Mouse (Mus musculus) heart, embryonic 14.5 days (tissue): ENCODE data around the gene Abcf3. TPM values are rescaled to one million over a fixed set of nuclear protein-coding genes. Genes with fewer than 3 reads are reported as not detected.
A peak's percentile ranks its signal among the peaks of the same experiment; 100 is the strongest.

Experiments
- ATAC-seq: fragments of 200-750 bp; cut with Nextera tagmentation; 2 replicates; pipeline ENCODE4 v1.8.0; 2017; ENCODE audit warnings: low read depth, moderate TSS enrichment; ENCODE audit not compliant: insufficient number of reproducible peaks, insufficient read depth, low FRiP score
- H3K27ac ChIP-seq, 2 experiments: fragments of 200-500 bp in 1 of 2; fragments of 300-500 bp in 1 of 2; sonication (generic) in 1 of 2; replicated peaks in 1 of 2; 2 replicates each; pipeline ENCODE4 v1.5.1; 2012 to 2014; ENCODE audit warnings: low read depth in 2 of 2, low read length in 2 of 2, control low read depth in 1 of 2, mild to moderate bottlenecking in 1 of 2, mixed read lengths in 1 of 2; ENCODE audit not compliant: control insufficient read depth in 1 of 2, insufficient read depth in 1 of 2
- H3K27me3 ChIP-seq: fragments of 300-500 bp; sonication (generic); 2 replicates; pipeline ENCODE4 v1.6.1; 2014; ENCODE audit warnings: mild to moderate bottlenecking, low read length, control low read depth; ENCODE audit not compliant: control insufficient read depth, insufficient read depth
- H3K36me3 ChIP-seq: fragments of 300-500 bp; sonication (generic); 2 replicates; pipeline ENCODE4 v1.6.1; 2014; ENCODE audit warnings: mild to moderate bottlenecking, control low read depth, low read length, mixed read lengths; ENCODE audit not compliant: control insufficient read depth, insufficient read depth
- H3K4me1 ChIP-seq, 2 experiments: fragments of 200-500 bp in 1 of 2; fragments of 300-500 bp in 1 of 2; sonication (generic) in 1 of 2; 2 replicates each; pipeline ENCODE4 v1.6.1; 2012 to 2014; ENCODE audit warnings: low read length in 2 of 2, control low read depth in 1 of 2, mixed read lengths in 1 of 2; ENCODE audit not compliant: control insufficient read depth in 2 of 2, insufficient read depth in 2 of 2
- H3K4me2 ChIP-seq: fragments of 300-500 bp; sonication (generic); 2 replicates; pipeline ENCODE4 v1.6.1; 2014; ENCODE audit warnings: mild to moderate bottlenecking, low read length
- H3K4me3 ChIP-seq, 2 experiments: fragments of 200-500 bp in 1 of 2; fragments of 300-500 bp in 1 of 2; sonication (generic) in 1 of 2; 2 replicates each; pipeline ENCODE4 v1.5.1; 2012 to 2014; ENCODE audit warnings: low read length in 2 of 2, mild to moderate bottlenecking in 2 of 2, control low read depth in 1 of 2, low read depth in 1 of 2, moderate library complexity in 1 of 2; ENCODE audit not compliant: control insufficient read depth in 1 of 2, insufficient read depth in 1 of 2
- H3K9ac ChIP-seq: fragments of 300-500 bp; sonication (generic); 2 replicates; pipeline ENCODE4 v1.6.1; 2014; ENCODE audit warnings: mild to moderate bottlenecking, low read length
- H3K9me3 ChIP-seq: fragments of 300-500 bp; sonication (generic); 2 replicates; pipeline ENCODE4 v1.6.1; 2016; ENCODE audit warnings: low read length, control low read depth; ENCODE audit not compliant: control insufficient read depth
- WGBS: fragments of 180-500 bp; shearing (Covaris S2); extraction: QIAGEN DNeasy Blood & Tissue Kit; methylation state at CpG from one replicate; pipeline ENCODE4 v1.1.7; 2014; 5-methylcytosine and 5-hydroxymethylcytosine counted together
- microRNA counts: library from miRNA; unstranded; fragments of <30 nt; microRNA quantifications from one replicate; lab custom pipeline; 2016
- microRNA-seq: library from miRNA; unstranded; fragments of <30 nt; microRNA quantifications from one replicate; pipeline ENCODE4, GENCODE M21; 2016
- polyA plus RNA-seq: library from polyadenylated mRNA; unstranded; fragments of >200 nt; fragmentation: Nextera tagmentation; extraction: Ambion mirVana; gene quantifications from 2 replicates; pipeline ENCODE4 v1.2.1, GENCODE M21; 2014

The Abcf3 gene
- polyA plus RNA-seq, 1 experiment from 2014 or later: 37.1 TPM

- H3K27me3 ChIP-seq: no peaks in the 10 kb centered on the region
- peaks cover 36% of the 10 kb centered on the region for H3K36me3 ChIP-seq
- H3K9ac ChIP-seq: no peak overlapping the region
- no peak overlapping the region for H3K27ac ChIP-seq
- 53% methylated on average over 9 of the region's 9 CpGs for WGBS
- no peak overlapping the region for H3K4me2 ChIP-seq
- ATAC-seq: no peak
- H3K4me3 ChIP-seq: no peak overlapping the region
- peaks cover 0 to 3% of the 10 kb centered on the region in 2 experiments; a peak in 2 of 4 replicates for H3K4me1 ChIP-seq
- no peaks in the 10 kb centered on the region for H3K9me3 ChIP-seq
Observed at GRCm38 (mm10) chr16:20604705-20605104, 56.3 kb downstream of the Abcf3 start.

DNA sequence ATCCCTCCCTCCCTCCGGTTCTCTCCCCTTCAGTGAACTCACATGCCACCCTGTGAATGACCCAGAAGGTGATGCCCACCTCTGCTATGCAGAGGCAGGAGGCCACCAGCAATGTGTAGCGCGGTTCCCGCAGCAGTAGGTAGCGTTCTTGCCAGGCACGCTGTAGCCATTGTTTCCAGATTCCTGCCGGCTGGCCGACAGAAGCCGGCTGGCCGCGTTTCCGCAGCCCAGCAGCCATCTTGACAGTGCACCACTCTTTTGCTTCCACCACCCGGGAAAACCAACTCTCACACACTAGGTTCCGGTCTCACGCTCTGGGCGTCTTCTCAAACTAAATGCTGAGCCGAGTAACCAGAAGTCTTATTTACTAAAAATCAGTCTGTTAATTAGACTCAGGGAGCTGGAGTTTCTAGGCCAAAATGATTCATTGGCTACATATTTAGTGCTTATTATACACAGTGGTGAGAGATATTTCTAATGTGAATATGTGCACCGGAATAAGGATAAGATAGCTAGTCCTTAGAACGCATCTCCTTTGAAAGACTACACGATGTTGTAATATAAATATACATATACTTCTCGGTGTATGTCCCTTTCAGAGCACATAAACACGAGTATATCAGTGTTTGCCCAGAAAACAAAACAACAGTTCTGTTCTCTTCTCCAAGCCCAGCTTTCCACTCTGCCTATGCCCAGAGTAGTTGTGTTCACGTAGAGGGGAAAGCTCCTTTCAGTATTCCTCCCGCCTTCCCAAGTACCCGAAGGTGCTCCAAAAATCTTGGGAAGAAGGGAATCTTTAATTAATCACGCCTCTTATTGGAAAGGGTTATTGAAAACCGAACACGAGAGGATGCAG, 62.4 kb downstream of the Abcf3 start:
- peak; percentile 31; the same call in 1 of the 2 replicates for ATAC-seq

More for the DNA sequence above, 62.4 kb downstream of the Abcf3 start:
- Histone ChIP-seq H3K9me3 (no peaks in the 10 kb centered on the region), H3K4me1 (peaks cover 0 to 14% of the 10 kb centered on the region in 2 experiments; a peak in 2 of 4 replicates), H3K9ac (peak overlapping the region; percentile 80), H3K4me2 (peak overlapping the region; percentile 98), H3K27ac (peak overlapping the region; percentile 77 to 89), H3K4me3 (peak overlapping the region; percentile 76 to 96), H3K36me3 (peaks cover 24% of the 10 kb centered on the region), H3K27me3 (no peaks in the 10 kb centered on the region)
- WGBS: under 1% methylated on average over 28 of the region's 28 CpGs

MicroRNAs within 50 kb of the gene (microRNA counts, 519-probe panel; counts per million panel counts)
- 3,631 counts per million, percentile 73 among the panel's probes with 10 or more counts for microRNA mmu-miR-1224 (lab: Ali Mortazavi, UCI)

Small RNAs within 50 kb of the gene (microRNA-seq; reads per million reads assigned to microRNA genes)
- gene Mir1224: not detected

Other genes starting within 250 kb of the Abcf3 start
- 65.8 and 70.9 TPM in 2 replicates for gene Parl, start 246.2 kb upstream of the Abcf3 start, polyA plus RNA-seq
- gene Cyp2ab1, start 223.2 kb upstream of the Abcf3 start, polyA plus RNA-seq: not detected in 2 replicates
- gene Abcc5, start 122.2 kb upstream of the Abcf3 start, polyA plus RNA-seq: 64.6 and 68.6 TPM in 2 replicates
- 67.3 and 69.6 TPM in 2 replicates for gene Eif2b5, start 49.8 kb upstream of the Abcf3 start, polyA plus RNA-seq
- gene Dvl3, start 31.6 kb upstream of the Abcf3 start, polyA plus RNA-seq: 20.7 and 21.0 TPM in 2 replicates
- gene Ap2m1, start 13.1 kb upstream of the Abcf3 start, polyA plus RNA-seq: 451 and 502 TPM in 2 replicates
- 0.23 and 0.54 TPM in 2 replicates for gene Vwa5b2, start 40.9 kb downstream of the Abcf3 start, polyA plus RNA-seq
- 19.4 TPM in 2 replicates for gene Eef1akmt4, start 63.0 kb downstream of the Abcf3 start, polyA plus RNA-seq
- gene Gm49333, start 63.0 kb downstream of the Abcf3 start, polyA plus RNA-seq: 0.14 TPM in 1 of 2 replicates, not detected in the other
- gene Alg3, start 63.2 kb downstream of the Abcf3 start, polyA plus RNA-seq: 29.3 and 31.4 TPM in 2 replicates
- 0.40 and 0.57 TPM in 2 replicates for gene Camk2n2, start 72.7 kb downstream of the Abcf3 start, polyA plus RNA-seq
- 0.22 and 0.53 TPM in 2 replicates for gene Ece2, start 81.3 kb downstream of the Abcf3 start, polyA plus RNA-seq
- gene Psmd2, start 103.1 kb downstream of the Abcf3 start, polyA plus RNA-seq: 217 and 231 TPM in 2 replicates
- 96.6 and 107 TPM in 2 replicates for gene Eif4g1, start 119.7 kb downstream of the Abcf3 start, polyA plus RNA-seq
- 7.1 and 7.2 TPM in 2 replicates for gene Fam131a, start 144.7 kb downstream of the Abcf3 start, polyA plus RNA-seq
- 53.2 and 58.4 TPM in 2 replicates for gene Polr2h, start 169.1 kb downstream of the Abcf3 start, polyA plus RNA-seq
- gene Clcn2, start 169.2 kb downstream of the Abcf3 start, polyA plus RNA-seq: 4.0 and 5.1 TPM in 2 replicates
- gene Chrd, start 184.6 kb downstream of the Abcf3 start, polyA plus RNA-seq: 0.67 and 0.70 TPM in 2 replicates
- 0.34 TPM in 1 of 2 replicates, not detected in the other for gene Thpo, start 185.9 kb downstream of the Abcf3 start, polyA plus RNA-seq